Mouse (Mus musculus) heart, postnatal 36 days (tissue): ENCODE data around the gene Prkag2. TPM values are rescaled to one million over a fixed set of nuclear protein-coding genes. Genes with fewer than 3 reads are reported as not detected.
A peak's percentile ranks its signal among the peaks of the same experiment; 100 is the strongest.

Source experiments
- DNase-seq, 2 experiments: peaks; one replicate each; pipeline ENCODE4 v3.0.0; 2021 to 2022
- intact Hi-C: fragments of 180-260 bp; cut with DNase I; formaldehyde crosslinking; loops from one replicate; pipeline ENCODE4 v1.15.1; 2025
- total RNA-seq, 2 experiments: library from RNA; stranded (reverse); gene quantifications; 2 replicates each; pipeline ENCODE4 v1.2.3; 2021

Gene Prkag2
- total RNA-seq, 2 experiments from 2014 or later: 27.1 to 28.9 TPM

DNA sequence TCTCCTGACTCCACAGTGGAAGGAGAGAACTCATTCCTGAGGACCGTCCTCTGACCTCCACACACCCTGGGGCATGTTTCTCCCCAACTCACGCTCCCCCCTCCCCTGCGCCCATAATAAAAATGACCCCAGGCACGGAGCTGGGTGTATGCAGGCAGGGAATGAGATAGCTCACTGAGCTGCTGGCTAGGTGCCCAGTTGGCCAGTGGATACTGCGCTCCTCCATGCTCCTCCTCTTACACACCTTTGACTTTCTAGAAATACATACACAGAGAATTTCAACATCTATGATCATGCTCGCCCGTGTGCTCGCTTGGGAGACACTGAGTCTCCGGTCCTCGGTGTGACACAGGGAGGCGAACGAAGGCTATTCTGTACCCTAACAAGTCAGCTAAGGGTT lies 124.2 kb downstream of the Prkag2 start:
- DNase-seq: peak in 1 of 2 experiments; percentile 40
- intact Hi-C loops: loop anchor here (2.0 to 5.0 kb wide), 2 partner anchors 19 to 69 kb away; no protein-coding TSS in a partner anchor

DNA sequence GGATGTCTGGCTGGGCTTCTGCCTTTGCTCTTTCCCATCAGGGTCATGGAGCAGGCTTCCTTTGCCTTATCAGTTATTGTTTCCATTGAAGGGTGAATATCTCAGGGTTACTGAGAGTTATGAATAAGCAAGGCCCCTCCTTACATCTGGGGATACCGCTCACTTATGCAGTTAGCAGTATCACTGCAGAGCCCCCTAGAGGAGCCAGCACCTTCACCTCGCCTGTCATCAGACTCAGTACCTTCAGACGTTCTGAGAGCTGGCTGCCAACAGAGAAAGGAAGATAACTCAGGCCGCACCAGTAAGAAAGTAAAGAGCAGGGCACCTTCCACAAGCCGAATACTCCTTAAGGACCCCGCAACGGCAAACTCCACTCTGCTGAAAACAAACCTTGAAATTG lies 125.3 kb downstream of the Prkag2 start:
- intact Hi-C loops: loop anchor here (5.0 kb wide), 1 partner anchor 68 kb away; no protein-coding TSS in a partner anchor
- DNase-seq: no peak

DNA sequence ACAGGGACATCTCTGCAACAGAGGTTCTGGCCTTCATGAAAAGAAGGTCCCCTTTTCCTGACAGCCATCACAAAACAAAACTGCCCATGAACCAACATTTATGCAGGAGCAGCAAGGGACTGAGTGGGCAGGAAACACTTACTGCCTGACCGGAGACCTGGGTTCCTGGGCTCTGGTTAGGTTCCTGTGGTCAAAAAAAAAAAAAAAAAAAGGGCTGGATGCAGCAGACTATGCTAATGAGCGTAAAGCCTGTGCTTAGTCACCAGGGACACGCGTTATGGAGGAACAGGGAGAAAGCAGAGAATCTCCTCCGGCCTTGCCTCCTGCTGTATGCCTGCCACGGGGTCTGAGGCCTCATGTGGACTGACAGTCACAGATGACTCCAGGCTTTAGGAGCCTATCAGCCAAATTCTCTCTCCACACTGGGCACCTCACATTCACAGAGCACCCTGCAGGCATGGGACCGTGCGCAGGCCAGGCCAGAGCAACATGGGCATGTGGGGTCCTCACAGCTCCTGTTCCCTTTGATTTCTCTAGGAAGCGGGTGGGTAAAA lies 126.7 kb downstream of the Prkag2 start:
- intact Hi-C loops: no loop called here

DNA sequence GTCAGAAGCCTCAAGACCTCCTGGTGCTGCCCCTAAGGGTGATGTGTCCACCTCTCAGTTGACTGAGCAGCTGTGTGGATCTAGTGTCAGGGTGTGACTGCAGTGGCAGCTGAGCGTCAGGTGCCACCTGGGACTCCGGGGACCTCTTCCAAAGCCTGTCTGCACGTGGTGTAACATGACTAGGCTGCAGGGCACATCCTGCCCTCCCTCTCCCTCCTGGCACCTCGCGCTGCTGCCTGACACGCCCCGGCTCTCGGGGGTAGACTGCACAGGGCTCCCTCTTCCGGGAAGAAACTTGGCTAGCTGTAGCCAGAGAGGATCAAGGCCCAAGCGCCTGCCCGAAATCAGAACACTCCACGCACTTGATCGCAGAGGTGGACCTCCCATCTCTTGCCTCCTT lies 127.2 kb downstream of the Prkag2 start:
- intact Hi-C loops: no loop called here
- peak; percentile 40 to 59 for DNase-seq

More for the DNA sequence above, 126.7 kb downstream of the Prkag2 start:
- DNase-seq: no peak

DNA sequence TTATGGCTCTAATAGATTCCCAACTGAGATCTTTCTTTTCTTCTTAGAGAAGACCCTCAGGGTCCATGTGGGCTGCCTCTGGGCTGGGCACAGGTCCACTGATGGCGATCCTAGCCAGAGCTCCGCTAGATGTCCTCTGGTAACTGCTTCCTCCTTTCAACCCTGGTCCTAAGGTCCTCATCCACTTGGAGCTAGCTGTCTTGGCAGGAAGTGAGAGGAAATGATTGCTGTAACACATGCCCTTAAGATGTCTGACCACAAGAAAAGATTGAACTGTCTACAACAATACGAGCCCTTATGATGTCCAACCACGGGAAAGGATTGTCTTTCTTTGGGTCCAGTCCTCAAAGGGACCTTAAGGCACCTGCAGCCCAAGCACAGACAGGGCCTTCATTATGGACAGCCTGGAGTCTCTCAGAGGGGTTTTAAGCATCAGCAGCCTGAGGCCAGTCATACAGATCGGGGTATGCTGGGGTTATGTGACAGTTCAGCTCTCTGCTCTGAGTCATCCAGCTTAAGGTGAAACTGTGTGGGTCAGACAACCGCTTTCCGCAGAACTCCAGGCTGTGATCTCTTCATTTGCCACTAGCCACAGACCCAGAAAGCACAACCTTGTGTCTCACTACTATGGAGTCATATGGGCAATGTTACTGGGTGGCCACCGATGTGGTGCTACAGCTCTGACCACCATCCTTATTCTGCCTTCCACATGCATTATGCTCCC lies 129.7 kb downstream of the Prkag2 start:
- no peak for DNase-seq
- intact Hi-C loops: no loop called here

DNA sequence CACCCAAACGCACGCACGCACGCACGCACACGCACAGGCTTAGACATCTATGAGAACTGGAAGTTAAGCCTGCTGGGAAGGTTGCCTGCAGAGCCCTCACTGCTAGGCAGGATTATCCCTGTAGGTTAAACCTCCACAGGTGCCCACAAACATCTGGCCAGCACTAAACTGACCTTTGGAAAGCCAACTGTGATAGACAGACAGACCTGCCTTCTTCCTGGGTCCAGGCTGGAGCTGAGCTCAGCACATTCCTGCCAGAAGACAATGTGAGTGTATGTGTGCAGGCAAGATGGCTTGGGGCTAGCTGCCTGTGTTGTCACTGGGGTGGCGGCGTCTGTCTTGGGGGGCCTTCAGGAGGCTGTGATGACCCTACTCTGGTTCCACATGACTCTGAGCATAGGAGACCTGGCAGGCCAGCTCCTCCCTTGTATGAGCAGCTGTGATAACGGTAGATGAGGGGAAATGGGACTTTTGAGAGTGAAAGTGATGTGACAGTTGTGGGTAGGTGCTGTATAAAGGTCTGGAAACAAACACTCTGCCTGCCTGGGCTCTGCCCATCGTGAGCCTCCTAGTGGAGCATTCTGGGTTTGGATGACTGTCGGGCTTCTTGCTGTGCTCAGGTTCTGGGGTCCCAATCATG lies 131.1 kb downstream of the Prkag2 start:
- intact Hi-C loops: no loop called here
- DNase-seq: no peak

DNA sequence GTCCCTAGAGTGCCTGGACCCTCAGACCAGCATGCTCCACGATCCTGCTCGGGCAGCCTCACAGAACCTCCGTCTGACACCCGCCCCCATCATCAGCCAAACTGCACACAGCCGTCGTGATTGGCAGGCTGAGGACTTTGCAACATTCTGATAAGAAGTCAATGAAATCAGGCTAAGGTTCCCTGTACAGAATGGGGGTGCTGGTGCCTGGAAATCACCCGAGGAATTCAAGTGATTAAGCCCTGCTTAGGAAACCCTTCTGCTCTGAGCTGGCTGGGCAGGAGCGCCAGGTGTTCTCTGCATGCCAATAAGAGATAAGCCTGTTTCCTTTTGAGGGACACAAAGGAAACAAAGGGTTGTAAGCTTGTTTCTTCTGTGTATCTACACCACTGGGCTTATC lies 131.7 kb downstream of the Prkag2 start:
- intact Hi-C loops: no loop called here
- DNase-seq: no peak

DNA sequence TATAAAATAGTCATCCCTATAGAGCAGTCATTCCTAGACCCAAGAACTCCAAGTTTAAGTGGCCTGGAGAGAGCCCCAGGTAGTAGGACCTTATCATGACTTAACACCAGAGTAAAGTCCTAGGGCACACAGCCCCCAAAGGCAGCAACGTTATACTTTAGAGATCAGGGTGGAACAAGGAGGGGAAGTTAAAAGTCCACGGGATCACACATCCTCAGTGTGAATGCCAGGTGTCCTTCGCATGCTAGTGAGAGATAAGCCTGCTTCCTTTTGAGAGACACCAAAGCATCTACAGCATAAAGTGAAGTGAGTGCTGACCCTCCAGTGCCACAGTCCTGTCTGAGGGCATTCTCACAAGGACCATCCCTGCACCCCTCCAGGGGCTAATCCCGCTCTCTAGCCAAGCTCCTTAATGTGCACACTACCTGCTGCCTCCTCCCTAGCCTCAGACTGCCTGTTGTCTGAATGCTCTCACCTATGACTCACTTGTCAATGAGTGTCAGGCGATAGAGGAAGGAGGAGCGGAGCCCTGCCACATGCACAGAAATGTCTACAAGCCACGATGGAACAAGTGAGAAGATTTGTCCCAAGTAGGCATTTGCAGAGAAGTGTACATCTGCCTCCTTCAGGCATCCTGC lies 132.4 kb downstream of the Prkag2 start:
- DNase-seq: no peak
- intact Hi-C loops: no loop called here

DNA sequence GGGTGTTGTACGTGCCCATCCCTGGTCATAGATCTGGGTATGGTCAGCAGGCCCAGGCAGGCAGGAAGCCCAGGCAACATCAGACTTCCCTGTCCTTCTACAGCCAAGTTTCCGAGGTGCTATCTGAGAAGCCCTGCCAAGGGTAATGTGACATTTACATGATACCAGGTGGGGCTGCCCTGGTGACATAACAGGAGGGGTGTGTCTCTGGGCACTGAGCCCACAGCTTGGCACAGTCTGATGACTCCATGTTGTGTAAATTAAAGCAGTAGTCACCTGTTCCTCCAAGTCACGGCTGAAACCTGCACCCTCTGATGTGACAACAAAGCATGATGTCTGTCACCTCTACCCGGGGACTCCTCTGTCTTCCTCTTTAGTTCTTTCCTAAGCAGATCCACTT lies 136.7 kb downstream of the Prkag2 start:
- intact Hi-C loops: no loop called here

DNA sequence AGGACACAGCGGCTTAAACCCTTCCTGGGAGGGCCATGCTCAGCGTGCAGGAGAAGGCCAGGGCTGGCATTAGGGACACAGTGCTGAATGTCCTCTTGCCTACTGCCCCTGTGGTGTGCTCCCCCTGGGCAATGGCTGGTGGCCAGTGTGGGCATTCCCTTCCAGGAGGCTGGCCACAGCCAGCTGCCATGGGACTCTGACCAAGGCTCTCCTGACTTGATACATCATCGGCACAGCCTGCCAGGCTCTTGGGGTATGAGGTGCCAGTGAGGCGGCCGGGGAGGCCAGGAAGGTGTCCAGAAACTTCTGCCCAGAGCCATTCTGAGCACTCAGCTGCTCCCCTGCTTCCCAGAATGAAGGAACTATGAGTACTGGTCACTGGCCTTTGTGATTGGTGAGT lies 139.7 kb downstream of the Prkag2 start:
- intact Hi-C loops: no loop called here
- DNase-seq: peak; percentile 66 to 73

More for the DNA sequence above, 136.7 kb downstream of the Prkag2 start:
- peak; percentile 57 to 72 for DNase-seq

DNA sequence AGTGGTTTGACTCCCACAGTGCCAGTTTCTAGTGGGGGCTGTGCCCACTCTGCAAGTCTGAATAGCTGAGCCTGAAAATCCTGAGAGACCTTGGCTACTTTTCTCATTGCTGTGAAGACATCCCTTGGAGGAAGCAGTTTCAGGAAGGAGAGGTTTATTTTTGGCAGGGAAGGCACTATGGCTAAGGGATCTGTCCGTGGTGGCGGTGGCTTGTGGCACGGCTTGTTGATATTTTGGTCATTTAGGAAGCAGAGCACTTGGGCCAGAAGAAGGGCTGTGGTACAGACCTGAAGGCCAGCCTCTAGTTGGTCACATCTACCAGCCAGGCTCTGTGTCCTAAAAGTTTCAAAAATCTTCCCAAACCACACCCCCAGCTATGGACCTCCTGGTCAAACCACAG lies 140.7 kb downstream of the Prkag2 start:
- intact Hi-C loops: no loop called here
- no peak for DNase-seq

DNA sequence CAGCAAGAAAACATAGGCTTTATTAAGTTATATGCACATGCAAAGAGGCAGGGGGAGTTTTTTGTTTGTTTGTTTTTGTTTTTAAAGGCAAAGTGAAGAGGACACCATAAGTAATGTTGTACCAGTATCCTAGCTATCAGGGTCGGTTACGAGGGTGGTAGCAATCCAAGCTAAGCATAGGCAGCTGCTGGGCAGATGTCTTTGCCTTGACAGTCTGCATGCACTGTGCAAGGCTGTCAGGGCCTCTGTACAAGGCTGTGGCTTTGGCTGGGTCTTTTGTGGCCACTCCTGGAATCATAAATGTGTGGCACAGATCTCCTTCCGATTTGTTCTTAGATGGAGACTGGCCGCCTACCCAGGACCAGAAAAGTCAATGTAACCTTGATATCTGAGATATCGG lies 141.8 kb downstream of the Prkag2 start:
- no peak for DNase-seq
- intact Hi-C loops: no loop called here

DNA sequence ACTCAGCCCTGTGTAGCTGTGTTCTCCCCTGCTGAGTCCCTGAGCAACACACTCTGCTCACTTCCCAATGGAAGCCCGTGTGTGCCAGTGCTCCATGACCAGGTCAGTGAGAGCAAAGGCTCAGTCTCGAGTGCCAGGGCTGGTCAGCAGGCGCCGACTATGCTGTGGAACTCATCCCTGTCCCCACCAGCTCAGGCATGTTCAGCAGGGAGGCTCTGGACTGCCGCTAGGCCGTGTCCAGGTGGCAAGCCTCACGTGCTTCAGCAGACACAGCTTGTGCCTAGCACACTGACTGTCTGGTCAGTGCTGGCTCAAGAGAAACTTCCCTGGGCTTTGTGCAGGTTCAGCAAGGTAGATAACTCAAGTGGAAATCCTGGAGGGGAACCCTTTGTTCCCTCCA lies 143.6 kb downstream of the Prkag2 start:
- no peak for DNase-seq
- intact Hi-C loops: no loop called here

DNA sequence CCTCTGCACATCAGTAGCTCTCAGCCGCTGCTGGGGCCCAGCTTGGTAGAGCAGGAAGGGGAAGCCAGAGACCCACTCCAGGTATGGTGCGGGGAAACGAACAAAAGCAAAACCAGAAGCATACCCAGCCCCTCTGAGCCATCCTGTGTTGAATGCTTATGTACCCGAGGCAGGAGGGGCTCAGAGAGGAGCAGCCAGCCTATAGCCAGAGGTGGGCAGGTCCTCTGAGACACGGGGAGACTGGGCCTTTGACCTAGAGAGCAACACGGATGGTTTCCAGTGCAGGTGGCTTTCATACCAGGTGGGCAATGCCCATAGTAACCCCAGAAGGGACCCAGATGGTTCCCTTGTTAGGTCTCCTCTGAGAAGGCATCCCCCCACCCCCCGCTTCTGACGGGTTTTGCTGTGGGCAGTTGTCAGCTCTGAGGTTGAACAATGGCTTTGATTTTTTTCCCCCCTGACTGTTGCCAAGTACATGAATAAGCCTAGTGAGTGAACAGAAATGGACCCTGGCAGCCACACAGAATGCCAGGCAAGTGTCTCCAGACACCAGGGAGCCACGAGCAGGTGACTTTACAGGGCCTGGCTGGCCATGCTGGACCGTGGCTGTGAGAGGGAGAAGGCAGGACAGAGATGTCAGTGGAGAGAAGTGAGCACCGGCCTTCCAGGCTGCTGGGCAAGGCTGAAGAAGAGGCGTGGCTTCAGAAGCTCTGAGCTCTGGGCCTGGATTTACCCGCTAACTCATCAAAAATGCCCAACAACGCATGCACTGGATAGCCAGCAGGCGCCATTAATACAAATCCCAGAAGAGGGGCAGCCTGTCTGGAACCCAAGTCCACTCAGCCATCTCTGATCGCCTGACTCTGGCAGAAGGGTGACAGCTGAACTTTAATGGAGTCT lies 147.3 kb downstream of the Prkag2 start:
- intact Hi-C loops: no loop called here
- no peak for DNase-seq

DNA sequence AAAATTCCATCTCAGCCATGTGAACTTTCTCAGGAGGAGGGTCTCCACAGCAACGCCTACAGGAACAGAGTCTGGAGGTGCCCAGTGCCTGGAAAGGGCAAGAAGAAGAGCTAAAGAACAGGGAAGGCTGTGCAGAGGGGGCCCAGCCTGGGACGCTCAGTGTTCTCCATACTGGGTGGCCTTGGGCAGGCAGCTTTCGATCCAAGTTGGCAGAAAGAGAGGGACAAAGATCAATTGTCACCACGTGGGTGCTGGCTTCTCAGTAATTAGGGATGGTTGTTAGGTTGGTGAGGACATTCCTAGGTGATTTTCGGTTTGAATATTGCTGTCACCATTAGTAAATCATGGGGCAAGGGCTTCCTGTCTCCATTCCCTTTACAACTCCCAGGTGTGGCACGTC lies 148.2 kb downstream of the Prkag2 start:
- DNase-seq: no peak
- intact Hi-C loops: no loop called here

DNA sequence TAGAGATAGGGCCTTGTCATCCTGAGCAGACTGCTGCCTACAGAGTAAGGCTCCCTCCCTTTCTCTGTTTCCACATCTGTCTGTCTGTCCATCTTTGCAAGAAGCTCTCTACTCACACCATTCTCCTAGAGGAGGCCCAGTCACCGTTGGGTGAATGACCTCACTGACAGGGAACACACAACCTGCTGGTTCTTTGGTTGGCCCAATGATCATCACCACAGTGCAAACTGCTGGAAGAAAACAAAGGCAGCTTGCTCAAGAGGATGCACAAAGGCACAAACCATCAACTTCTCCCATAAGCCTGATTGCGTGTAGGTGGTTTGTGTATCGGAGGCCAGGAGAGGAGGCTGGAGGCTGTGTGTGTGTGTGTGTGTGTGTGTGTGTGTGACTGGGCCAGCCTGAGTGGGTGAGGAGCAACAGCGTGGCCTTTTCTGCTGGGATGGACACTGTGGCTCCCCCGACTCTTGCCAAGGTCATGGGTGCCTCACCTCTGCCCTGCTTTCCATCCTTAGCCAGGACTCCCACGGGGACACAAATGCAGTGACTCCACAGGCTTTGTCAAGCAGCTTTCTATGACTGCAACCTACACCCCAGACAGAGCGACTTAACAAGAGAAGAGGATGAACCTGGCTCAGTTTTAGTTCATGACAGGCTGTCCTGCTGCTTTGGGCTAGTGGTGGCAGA lies 149.4 kb downstream of the Prkag2 start:
- DNase-seq: no peak
- intact Hi-C loops: no loop called here

DNA sequence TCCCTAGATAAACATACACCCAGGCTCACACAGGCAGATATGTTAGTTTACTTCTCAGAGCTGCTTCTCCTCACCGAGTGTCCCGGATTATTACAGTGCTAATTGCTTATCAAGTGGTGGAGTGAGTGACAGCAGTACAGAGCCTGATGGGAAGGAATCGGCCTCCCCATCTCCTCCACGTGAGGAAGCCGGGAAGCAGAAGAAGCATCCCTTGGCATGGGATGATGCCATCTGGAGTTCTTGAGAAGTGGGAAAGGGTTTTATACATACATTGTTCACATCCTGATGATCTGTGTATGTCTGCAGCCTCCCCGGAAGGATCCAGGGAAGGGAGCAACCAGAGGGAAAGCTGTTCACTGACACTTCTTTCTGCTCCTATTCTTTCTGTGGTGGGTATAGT lies 150.4 kb downstream of the Prkag2 start:
- DNase-seq: no peak
- intact Hi-C loops: no loop called here

DNA sequence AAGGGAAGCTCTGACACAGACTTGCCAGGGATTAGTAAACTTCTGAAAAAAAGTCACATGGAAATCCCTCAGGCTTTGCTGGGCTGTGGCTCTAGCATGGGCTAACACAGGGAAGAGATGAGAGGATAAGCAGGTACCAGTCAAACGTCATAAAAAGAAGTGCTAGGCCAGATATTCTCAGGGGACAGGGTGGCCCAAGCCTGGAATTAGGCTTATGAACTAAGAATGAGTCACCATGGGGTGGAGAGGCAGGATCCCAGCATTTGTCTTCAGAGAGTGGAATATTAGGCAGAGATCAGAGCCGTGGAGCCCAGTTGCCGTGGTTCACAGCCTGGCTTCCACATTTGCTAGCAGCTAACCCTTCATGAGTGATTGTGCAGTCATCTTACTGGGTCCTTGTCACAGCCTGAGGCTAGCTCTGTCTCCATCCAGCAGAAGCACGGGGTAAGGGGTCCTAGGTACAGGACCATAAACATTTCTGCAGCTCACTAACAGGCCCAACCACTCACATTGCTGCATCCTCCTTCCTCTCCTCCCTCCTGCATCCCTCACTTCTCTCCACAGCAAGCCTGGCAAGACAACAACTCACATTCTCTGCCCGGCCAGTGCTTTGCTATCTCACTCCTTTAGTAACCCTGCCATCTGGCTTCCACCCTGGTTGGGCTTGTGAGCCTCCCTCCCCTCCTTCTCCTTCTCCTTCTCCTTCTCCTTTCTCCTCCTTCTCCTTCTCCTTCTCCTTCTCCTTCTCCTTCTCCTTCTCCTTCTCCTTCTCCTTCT lies 162.2 kb downstream of the Prkag2 start:
- intact Hi-C loops: no loop called here
- peak in 1 of 2 experiments; percentile 12 for DNase-seq

DNA sequence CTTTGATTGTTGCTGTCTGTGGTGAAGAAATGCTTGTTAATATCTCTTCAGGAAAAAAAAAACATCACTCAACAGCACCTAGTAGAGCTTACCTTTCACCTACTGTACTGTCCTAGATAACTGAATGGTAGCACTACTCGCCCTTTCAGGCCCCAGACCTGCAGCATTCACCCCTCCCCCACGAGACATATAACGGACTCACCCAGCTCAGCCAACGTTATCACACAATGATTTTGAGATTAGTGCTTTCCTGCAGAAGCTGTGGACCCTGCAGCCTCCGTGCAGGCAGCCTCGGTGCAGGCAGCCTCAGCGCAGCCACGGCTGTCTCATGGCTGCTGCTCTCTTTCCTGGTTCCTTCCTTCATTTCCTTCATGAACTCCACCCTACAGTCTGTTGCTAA lies 164.0 kb downstream of the Prkag2 start:
- DNase-seq: no peak
- intact Hi-C loops: no loop called here
